Mouse (Mus musculus): ENCODE results near the gene Cmklr1. TPM values are rescaled to one million over a fixed set of nuclear protein-coding genes. Genes with fewer than 3 reads are reported as not detected.

Cmklr1 gene
- total RNA-seq, 4 experiments from 2014 or later: 14.2 to 27.6 (median 21.2) TPM

GRCm38 (mm10) chr5:113584439-113584838 lies 65.8 kb downstream of the Cmklr1 start:
- no peak for DNase-seq

GRCm38 (mm10) chr5:113583424-113584162 lies 66.6 kb downstream of the Cmklr1 start:
- DNase-seq: no peak

- no peak for DNase-seq
These were observed 69.4 kb downstream of the Cmklr1 start for GRCm38 (mm10) chr5:113580801-113581200.

- DNase-seq: no peak
These were observed 70.0 kb downstream of the Cmklr1 start for GRCm38 (mm10) chr5:113580248-113580647.

- DNase-seq: no peak
These were observed 71.1 kb downstream of the Cmklr1 start for GRCm38 (mm10) chr5:113579128-113579527.

GRCm38 (mm10) chr5:113578428-113578827 lies 71.8 kb downstream of the Cmklr1 start:
- DNase-seq: no peak

GRCm38 (mm10) chr5:113577555-113577954 lies 72.7 kb downstream of the Cmklr1 start:
- DNase-seq: no peak

GRCm38 (mm10) chr5:113570056-113570717 lies 80.0 kb downstream of the Cmklr1 start:
- no peak for DNase-seq

- DNase-seq: no peak
These were observed 84.4 kb downstream of the Cmklr1 start for GRCm38 (mm10) chr5:113565858-113566257.

- no peak for DNase-seq
These were observed 84.9 kb downstream of the Cmklr1 start for GRCm38 (mm10) chr5:113565101-113565854.

- no peak for DNase-seq
These were observed 85.8 kb downstream of the Cmklr1 start for GRCm38 (mm10) chr5:113564463-113564862.

Other genes starting within 250 kb of the Cmklr1 start
- gene Wscd2, start 160.1 kb downstream of the Cmklr1 start, total RNA-seq (2022): 10 to 100 TPM in 2 of 4 experiments, 1 to 10 TPM in 2; 5.4 to 12.6 (median 9.4) TPM
- gene 1700069L16Rik, start 74.3 kb upstream of the Cmklr1 start, total RNA-seq (2022): not detected
- gene Ficd, start 85.4 kb upstream of the Cmklr1 start, total RNA-seq (2022): 10 to 100 TPM; 15.7 to 25.8 (median 17.6) TPM
- 10 to 100 TPM; 29.5 to 47.4 (median 40.1) TPM for gene Sart3, start 122.1 kb upstream of the Cmklr1 start, total RNA-seq (2022)
- 1,000 to 10,000 TPM in 2 of 4 experiments, 100 to 1,000 TPM in 2; 572 to 1,204 (median 919) TPM for gene Iscu, start 122.3 kb upstream of the Cmklr1 start, total RNA-seq (2022)
- gene Tmem119, start 150.1 kb upstream of the Cmklr1 start, total RNA-seq (2022): 10 to 100 TPM in 2 of 4 experiments, 1 to 10 TPM in 2; 9.1 to 14.2 (median 11.2) TPM
- 1 to 10 TPM; 4.4 to 8.6 (median 5.9) TPM for gene Selplg, start 182.2 kb upstream of the Cmklr1 start, total RNA-seq (2022)

Measured in adrenal gland, adult 8-10 months (tissue).